Mouse (Mus musculus): Measurements from ENCODE around the gene Plpp6. TPM values are rescaled to one million over a fixed set of nuclear protein-coding genes. Genes with fewer than 3 reads are reported as not detected.
A peak's percentile ranks its signal among the peaks of the same experiment; 100 is the strongest.

Gene Plpp6
- 1 to 10 TPM; 1.5 to 1.8 TPM for total RNA-seq (2021)
- long read RNA-seq, experiment 1, partial matches to known transcripts: 0 of 3 reads
- long read RNA-seq, experiment 1, other reads (novel, unspliced or antisense): 0 of 3 reads
- long read RNA-seq, experiment 2, partial matches to known transcripts: 0 of 1 reads
- long read RNA-seq, experiment 2, other reads (novel, unspliced or antisense): 0 of 1 reads

- DNase-seq (ENCODE audit: low spot score): peak; percentile 81
These were observed at the start of gene Plpp6 for GRCm38 (mm10) chr19:28963842-28964551. Plpp6 (plus strand) TSS chr19:28963953.

DNA sequence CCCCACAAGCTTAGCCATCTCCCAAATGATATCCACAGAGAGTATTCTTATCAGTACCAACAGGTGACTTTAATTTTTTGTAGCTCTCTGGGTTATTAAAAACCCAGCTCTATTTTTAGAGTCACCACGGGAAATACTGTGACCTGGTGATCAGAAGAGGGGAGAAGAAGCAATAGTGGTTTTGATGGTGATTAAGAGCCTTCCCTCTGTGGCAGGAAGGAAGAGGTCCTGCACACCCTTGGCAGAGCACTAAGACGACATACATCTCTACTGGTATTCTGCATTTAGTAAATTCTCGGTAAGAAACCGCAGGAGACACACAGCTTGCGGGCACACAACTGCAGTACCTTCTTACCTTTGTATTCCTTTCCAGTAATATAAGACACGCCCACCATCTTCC, 49.2 kb upstream of the Plpp6 start:
- DNase-seq (ENCODE audit: low spot score): no peak

DNA sequence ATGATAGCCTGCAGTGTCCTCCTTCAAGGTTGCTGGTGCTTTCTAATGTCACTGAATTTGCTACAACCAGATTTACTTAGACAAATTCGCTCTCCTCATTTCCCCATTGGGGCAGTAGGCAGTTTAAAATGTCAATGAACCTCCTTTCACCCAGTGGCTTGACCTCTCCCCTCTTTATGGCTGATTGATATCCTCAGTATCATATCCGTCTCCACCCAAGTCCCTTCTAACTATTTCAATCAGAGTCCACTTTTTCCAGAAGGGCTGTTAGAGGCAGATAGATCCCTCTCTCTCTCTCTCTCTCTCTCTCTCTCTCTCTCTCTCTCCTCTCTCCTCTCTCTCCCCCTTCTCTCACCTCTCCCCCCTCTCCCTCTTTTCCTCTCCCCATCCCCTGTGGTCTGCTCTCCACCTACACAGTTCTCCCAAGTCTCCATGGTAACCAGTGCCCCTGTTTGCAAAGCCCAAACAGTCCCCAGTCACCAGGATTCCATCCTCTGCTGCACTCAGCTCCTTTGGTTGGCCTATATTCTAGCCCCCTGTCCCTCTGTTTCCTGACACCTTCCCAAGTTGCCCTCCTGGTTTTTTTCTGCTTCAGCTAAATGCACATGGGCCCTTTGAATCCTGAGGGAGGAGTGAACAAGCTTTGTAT, 48.0 kb upstream of the Plpp6 start:
- DNase-seq (ENCODE audit: low spot score): no peak

GRCm38 (mm10) chr19:28916492-28916891, 47.3 kb upstream of the Plpp6 start:
- no peak for DNase-seq (ENCODE audit: low spot score)

GRCm38 (mm10) chr19:28917839-28918238, 45.9 kb upstream of the Plpp6 start:
- DNase-seq (ENCODE audit: low spot score): no peak

DNA sequence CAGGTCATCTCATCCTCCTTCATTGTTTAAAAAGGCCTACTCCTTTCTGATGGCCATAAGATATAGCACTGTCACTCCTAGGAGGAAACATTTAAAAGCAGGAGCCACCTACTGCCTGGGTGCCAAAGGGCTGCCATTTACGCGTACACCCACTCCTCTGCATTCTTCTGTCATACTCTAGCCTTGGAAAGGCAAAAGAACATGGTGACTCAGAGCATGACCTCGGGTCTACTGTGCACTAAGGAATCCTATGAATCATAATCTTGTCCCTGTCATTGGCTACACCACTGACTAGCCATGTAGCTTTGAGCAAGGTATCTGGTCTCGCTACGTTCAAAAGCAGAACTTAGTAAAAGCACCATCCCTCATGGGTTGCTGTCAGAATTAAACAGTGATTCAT, 37.4 kb upstream of the Plpp6 start:
- DNase-seq (ENCODE audit: low spot score): no peak

DNA sequence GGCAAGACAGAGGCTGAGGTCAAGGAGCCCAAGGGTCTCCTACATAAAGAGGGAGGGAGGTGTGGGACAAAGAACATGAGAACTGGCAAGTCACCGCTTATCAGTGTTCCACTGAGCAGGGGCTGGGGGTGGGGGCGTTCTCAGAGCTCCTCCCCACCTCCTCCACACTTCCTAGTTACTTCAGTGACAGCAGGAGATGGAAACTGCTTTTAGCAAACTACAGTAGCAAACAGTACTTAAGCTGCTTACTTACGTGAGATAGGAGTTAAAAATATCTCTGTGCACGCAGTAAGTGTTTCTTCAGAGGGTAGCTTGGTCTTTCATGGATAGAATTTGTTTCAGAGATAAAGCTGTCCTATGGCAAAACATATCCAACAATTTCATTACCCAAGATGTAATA, 36.4 kb upstream of the Plpp6 start:
- no peak for DNase-seq (ENCODE audit: low spot score)

- no peak for DNase-seq (ENCODE audit: low spot score)
These were observed 34.7 kb upstream of the Plpp6 start for GRCm38 (mm10) chr19:28929034-28929433.

DNA sequence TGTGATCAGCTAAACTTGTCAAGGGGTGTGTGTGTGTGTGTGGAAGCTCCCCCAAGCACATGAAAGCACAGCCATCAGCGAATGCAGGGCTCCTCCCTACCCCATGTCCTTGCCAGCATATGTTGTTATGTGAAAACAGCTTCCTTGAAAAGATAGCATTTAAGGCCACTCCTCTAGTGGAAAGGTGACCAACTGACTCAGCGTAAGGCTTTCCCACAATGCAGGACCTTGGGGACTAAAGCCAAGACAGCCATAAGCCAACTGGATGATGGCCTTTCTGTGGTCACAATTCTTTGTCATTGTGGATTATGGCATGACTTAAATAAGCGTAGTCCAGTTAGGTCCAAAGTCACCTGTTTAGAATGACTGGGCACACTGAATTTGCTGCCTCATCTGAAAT, 28.9 kb upstream of the Plpp6 start:
- no peak for DNase-seq (ENCODE audit: low spot score)

- no peak for DNase-seq (ENCODE audit: low spot score)
These were observed 23.4 kb upstream of the Plpp6 start for GRCm38 (mm10) chr19:28940135-28940874.

DNA sequence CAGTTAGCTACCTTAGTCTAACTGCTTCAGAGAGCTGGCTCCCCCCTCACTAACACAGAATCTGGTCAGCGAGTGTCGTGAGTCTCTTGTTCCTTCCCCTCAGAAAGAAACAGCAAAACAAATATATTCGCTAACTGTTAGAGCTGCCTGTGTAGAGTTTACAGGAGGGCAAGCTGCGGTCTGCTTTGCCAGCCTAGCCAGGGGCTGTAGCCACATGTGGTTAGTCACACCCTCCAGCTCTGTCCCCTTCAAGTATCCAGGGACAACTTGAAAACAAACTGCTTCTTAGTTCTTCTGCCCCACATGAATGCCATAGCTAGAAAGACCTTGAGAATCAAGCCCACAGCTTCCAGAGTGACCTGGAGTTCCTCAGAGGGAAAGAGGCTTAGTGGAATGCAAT, 22.5 kb upstream of the Plpp6 start:
- no peak for DNase-seq (ENCODE audit: low spot score)

- no peak for DNase-seq (ENCODE audit: low spot score)
These were observed 17.0 kb upstream of the Plpp6 start for GRCm38 (mm10) chr19:28946782-28947181.

- DNase-seq (ENCODE audit: low spot score): no peak
These were observed 16.4 kb upstream of the Plpp6 start for GRCm38 (mm10) chr19:28947311-28947710.

DNA sequence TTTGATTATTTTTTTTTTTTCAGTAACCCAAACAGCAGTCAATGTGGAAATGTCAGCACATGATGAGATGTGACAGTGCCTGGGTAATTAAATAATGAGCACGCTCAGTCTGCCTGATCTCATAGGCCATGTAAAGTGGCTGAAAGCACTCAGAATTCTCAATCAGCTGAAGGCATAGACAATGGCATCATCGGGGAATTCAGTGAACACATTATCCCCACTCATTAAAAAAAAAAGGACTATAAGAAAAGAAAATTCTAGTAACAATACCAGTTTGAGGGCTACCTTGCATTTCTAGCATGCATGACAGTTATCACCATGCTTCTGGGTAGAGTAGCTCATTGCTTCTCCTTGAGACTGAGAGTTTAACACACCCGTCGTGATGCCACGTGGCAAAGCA, 12.5 kb upstream of the Plpp6 start:
- no peak for DNase-seq (ENCODE audit: low spot score)

DNA sequence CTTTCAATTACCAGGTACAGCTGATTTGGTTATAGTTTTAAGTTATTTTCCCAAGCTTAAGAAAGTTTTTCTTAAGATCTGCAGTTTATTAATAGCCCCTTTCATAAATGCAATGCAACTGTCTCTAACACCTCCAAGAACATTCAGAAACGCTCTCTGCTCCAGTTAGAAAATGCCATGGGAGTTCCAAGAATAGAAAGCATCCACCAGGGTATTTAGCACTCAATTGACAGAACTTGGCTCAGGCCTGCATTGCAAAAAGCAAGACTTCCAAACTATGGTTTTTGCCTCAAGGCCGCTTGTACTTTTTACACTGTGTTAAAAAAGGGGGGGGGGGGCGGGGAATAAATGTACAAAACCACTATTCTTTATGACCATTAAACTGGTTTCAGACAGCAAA, 640 bp upstream of the Plpp6 start:
- no peak for DNase-seq (ENCODE audit: low spot score)

- no peak for DNase-seq (ENCODE audit: low spot score)
These were observed 276 bp upstream of the Plpp6 start for GRCm38 (mm10) chr19:28963513-28963841.

- no peak for DNase-seq (ENCODE audit: low spot score)
These were observed 775 bp downstream of the Plpp6 start for GRCm38 (mm10) chr19:28964552-28964903.

DNA sequence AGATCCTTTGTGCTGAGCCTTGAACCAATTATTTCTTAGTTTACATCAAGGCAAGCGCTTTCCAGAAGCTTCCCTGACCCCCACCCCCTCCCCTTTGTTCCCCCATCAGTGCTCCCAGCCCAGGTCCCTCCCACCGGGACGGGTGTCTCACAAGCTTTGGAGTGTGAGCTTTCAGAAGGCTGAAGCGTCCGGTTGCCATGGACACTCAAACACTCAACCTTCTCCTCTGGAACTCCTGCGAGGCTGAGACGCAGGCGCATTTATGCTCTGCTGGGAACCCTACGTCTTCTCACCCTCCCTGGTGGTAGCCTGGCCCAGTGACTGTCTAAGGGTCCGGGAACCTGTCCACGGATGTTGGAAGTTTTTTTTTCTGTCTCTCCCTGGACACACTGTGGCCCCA, 3.9 kb downstream of the Plpp6 start, which contains the start of gene 4430402I18Rik:
TSS of gene 4430402I18Rik (minus strand) at position 149 of the 400 bp plus-strand sequence.
- no peak for DNase-seq (ENCODE audit: low spot score)

- no peak for DNase-seq (ENCODE audit: low spot score)
These were observed 4.4 kb downstream of the Plpp6 start for GRCm38 (mm10) chr19:28968178-28968577.

DNA sequence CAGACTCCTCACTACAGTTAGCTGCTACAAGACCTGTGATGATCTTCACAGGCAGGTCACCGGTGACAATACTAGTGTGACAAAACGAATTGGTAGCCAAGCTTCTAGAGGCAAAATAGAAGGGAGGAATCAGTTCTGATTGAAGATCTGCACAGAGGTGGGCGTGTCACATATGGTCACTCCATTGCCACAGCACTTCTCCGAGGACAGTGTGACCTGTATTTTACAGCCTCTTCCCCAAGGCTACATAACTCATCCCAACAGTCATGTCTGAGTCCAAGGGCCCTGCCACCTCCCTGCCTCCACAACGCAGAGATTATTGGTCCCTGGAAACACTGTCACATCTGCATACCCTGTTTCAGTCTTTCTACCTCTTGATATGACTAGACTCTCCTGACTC, 5.5 kb downstream of the Plpp6 start:
- no peak for DNase-seq (ENCODE audit: low spot score)

DNA sequence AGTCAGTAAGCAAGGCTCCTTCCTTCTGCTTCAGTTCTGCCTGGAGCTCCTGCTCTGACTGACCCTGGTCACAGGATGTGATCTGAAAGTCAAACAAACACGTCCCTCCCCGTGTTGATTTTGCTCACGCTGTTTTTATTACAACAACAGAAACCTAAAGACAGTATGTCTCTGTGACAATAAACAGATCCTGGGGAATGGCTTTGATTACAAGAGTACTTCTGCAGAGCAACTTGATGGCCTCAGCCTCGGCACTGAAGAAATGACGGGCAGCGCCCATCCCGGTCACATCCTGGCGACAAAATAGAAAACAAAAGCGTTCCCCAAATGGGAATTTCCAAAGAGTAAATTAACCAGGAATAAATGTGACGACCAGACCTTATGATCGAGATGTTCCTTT, 6.5 kb downstream of the Plpp6 start:
- no peak for DNase-seq (ENCODE audit: low spot score)

GRCm38 (mm10) chr19:28974862-28975611, 11.3 kb downstream of the Plpp6 start:
- DNase-seq (ENCODE audit: low spot score): peak; percentile 81
